Mouse (Mus musculus): ENCODE data around the gene Sgpp1. TPM values are rescaled to one million over a fixed set of nuclear protein-coding genes. Genes with fewer than 3 reads are reported as not detected.
"Not testable (repeated sequence)": the region's sequence is repeated elsewhere in the genome, so short reads cannot be mapped to it uniquely, and the experiment has no call there.

Sgpp1 gene
- total and polyA plus RNA-seq, 2 experiments from 2014 or later, result 17.4 to 38.7 TPM

DNA sequence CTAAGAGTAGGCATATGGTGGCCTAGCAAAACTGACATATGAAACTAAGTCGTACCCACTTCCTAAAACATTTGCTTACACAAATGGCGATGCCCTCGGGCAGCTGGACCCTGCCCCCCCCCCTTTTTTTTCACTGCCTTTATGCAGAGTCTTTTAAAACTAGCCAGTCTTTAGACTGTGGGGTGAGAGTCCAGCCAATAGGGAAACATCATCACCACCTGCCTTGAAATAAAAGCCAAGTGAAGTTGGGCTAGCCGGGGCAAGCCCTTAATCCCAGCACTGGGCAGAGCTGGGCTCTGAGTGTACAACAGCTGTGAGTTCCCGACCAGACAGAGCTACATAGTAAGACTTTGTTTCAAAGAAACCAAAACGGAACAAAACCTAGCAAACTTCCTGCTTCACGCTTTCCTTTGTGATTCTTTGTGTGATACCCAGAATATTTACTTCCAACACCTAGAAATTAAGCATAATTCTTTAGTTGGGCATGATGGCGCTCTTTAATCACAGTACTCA lies 9.1 kb downstream of the Sgpp1 start:
- 69% methylated on average over 8 of the region's 8 CpGs for WGBS

DNA sequence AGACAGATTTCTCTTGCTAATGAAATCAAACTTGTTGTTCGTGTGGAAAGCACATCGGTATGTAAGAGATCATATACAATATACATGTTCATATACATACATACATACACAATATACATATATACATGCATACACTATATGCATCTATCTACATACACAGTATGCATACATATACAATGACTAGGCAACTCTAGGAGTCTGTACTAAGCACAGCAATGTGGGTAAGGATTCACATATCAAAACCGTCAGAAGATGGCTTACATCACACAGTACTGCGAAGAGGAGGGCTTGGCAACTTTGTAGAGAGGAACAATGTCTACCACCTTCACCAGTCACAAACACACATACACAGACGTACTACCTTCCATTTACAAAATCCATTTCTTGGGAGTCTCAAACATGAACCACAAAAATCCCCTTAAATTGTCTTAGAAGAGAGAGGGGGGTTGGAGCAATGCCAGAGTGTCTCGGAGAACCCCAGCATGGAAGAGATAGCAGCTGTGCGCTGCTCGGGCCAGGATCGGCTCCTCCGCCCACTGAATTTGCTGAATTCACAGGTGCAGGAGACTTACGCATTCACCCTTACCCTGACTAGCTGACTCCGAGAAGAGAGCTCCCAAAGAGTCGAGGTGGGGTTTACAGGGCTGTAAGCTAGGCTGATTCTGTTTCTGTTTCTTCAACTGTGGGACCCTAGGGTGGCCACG lies 10.8 kb downstream of the Sgpp1 start:
- no peak for DNase-seq

More for the DNA sequence above, 9.1 kb downstream of the Sgpp1 start:
- ATAC-seq (no peak), DNase-seq (no peak)
- no peaks in the 10 kb centered on the region for H3K27me3 ChIP-seq (ENCODE audit: insufficient read depth, low read length)
- no peak for TF ChIP-seq CTCF (IDR thresholded peaks at IDR 0.05; ENCODE audit: low read depth)
- H3K4me3 ChIP-seq (ENCODE audit: low read depth, low read length), result no peak overlapping the region
- H3K9me3 ChIP-seq (ENCODE audit: low read length), result no peaks in the 10 kb centered on the region
- H3K27ac ChIP-seq (ENCODE audit: low read depth, low read length), result no peak overlapping the region
- no peaks in the 10 kb centered on the region for H3K36me3 ChIP-seq (ENCODE audit: insufficient read depth)
- H3K4me1 ChIP-seq (ENCODE audit: insufficient read depth), result peaks cover 2% of the 10 kb centered on the region; the same call in 1 of the 2 replicates
- H3K4me2 ChIP-seq (ENCODE audit: low read depth), result no peak overlapping the region
- no peak overlapping the region for H3K9ac ChIP-seq

GRCm38 (mm10) chr12:75723839-75724463 lies 11.6 kb downstream of the Sgpp1 start:
- Histone ChIP-seq H3K4me1 (ENCODE audit: insufficient read depth) (no peaks in the 10 kb centered on the region), H3K4me2 (ENCODE audit: low read depth) (no peak overlapping the region), H3K27me3 (ENCODE audit: insufficient read depth, low read length) (no peaks in the 10 kb centered on the region), H3K27ac (ENCODE audit: low read depth, low read length) (no peak overlapping the region), H3K36me3 (ENCODE audit: insufficient read depth) (no peaks in the 10 kb centered on the region), H3K9ac (no peak overlapping the region), H3K9me3 (ENCODE audit: low read length) (no peaks in the 10 kb centered on the region), H3K4me3 (ENCODE audit: low read depth, low read length) (no peak overlapping the region)
- no peak for DNase-seq
- WGBS, result 80% methylated on average over 11 of the region's 11 CpGs
- no peak for ATAC-seq
- TF ChIP-seq CTCF (IDR thresholded peaks at IDR 0.05; ENCODE audit: low read depth), result no peak

More for the DNA sequence above, 10.8 kb downstream of the Sgpp1 start:
- Histone ChIP-seq H3K9ac (no peak overlapping the region), H3K4me1 (ENCODE audit: insufficient read depth) (no peaks in the 10 kb centered on the region), H3K9me3 (ENCODE audit: low read length) (no peaks in the 10 kb centered on the region), H3K4me3 (ENCODE audit: low read depth, low read length) (no peak overlapping the region), H3K27me3 (ENCODE audit: insufficient read depth, low read length) (no peaks in the 10 kb centered on the region), H3K27ac (ENCODE audit: low read depth, low read length) (no peak overlapping the region), H3K36me3 (ENCODE audit: insufficient read depth) (no peaks in the 10 kb centered on the region), H3K4me2 (ENCODE audit: low read depth) (no peak overlapping the region)
- ATAC-seq, result no peak
- WGBS, result 86% methylated on average over 14 of the region's 14 CpGs
- no peak for TF ChIP-seq CTCF (IDR thresholded peaks at IDR 0.05; ENCODE audit: low read depth)

GRCm38 (mm10) chr12:75721941-75722340 lies 13.6 kb downstream of the Sgpp1 start:
- no peak overlapping the region for H3K27ac ChIP-seq (ENCODE audit: low read depth, low read length)
- ATAC-seq (no peak), DNase-seq (no peak)
- 17% methylated on average over 4 of the region's 4 CpGs for WGBS
- no peaks in the 10 kb centered on the region for H3K36me3 ChIP-seq (ENCODE audit: insufficient read depth)
- H3K9me3 ChIP-seq (ENCODE audit: low read length), result no peaks in the 10 kb centered on the region
- TF ChIP-seq CTCF (IDR thresholded peaks at IDR 0.05; ENCODE audit: low read depth), result no peak
- no peak overlapping the region for H3K4me2 ChIP-seq (ENCODE audit: low read depth)
- H3K9ac ChIP-seq, result no peak overlapping the region
- H3K27me3 ChIP-seq (ENCODE audit: insufficient read depth, low read length), result no peaks in the 10 kb centered on the region
- no peak overlapping the region for H3K4me3 ChIP-seq (ENCODE audit: low read depth, low read length)
- no peaks in the 10 kb centered on the region for H3K4me1 ChIP-seq (ENCODE audit: insufficient read depth)

GRCm38 (mm10) chr12:75721006-75721405 lies 14.5 kb downstream of the Sgpp1 start:
- DNase-seq, result no peak
- Histone ChIP-seq H3K4me2 (ENCODE audit: low read depth) (no peak overlapping the region), H3K4me3 (ENCODE audit: low read depth, low read length) (no peak overlapping the region), H3K36me3 (ENCODE audit: insufficient read depth) (peaks cover 4% of the 10 kb centered on the region; the same call in 1 of the 2 replicates), H3K9ac (no peak overlapping the region), H3K4me1 (ENCODE audit: insufficient read depth) (no peaks in the 10 kb centered on the region), H3K9me3 (ENCODE audit: low read length) (no peaks in the 10 kb centered on the region), H3K27ac (ENCODE audit: low read depth, low read length) (no peak overlapping the region), H3K27me3 (ENCODE audit: insufficient read depth, low read length) (no peaks in the 10 kb centered on the region)
- TF ChIP-seq CTCF (IDR thresholded peaks at IDR 0.05; ENCODE audit: low read depth), result no peak
- WGBS, result 71% methylated on average over 9 of the region's 9 CpGs
- no peak for ATAC-seq

GRCm38 (mm10) chr12:75713596-75713995 lies 21.9 kb downstream of the Sgpp1 start:
- TF ChIP-seq CTCF (IDR thresholded peaks at IDR 0.05; ENCODE audit: low read depth), result no peak
- Histone ChIP-seq H3K36me3 (ENCODE audit: insufficient read depth) (peaks cover 5% of the 10 kb centered on the region; the same call in 1 of the 2 replicates), H3K27ac (ENCODE audit: low read depth, low read length) (no peak overlapping the region), H3K4me2 (ENCODE audit: low read depth) (no peak overlapping the region), H3K27me3 (ENCODE audit: insufficient read depth, low read length) (no peaks in the 10 kb centered on the region), H3K4me3 (ENCODE audit: low read depth, low read length) (no peak overlapping the region), H3K4me1 (ENCODE audit: insufficient read depth) (no peaks in the 10 kb centered on the region), H3K9ac (no peak overlapping the region), H3K9me3 (ENCODE audit: low read length) (no peaks in the 10 kb centered on the region)
- 94% methylated on average over 9 of the region's 9 CpGs for WGBS
- DNase-seq, result no peak
- no peak for ATAC-seq

DNA sequence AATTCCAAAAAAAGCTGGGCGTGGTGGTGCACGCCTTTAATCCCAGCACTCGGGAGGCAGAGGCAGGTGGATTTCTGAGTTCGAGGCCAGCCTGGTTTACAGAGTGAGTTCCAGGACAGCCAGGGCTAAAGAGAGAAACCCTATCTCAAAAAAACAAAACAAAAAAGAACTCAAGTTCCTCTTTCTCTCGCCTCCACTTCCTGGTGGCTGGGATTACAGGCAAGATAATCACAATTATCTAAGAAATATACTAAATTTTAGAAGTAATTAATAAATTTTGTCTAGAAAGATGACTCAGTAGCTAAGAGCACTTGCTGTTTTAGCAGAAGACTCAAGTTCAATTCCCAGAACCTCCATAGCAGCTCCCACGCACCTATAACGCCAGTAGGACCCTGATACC lies 22.6 kb downstream of the Sgpp1 start:
- H3K4me1 ChIP-seq (ENCODE audit: insufficient read depth); H3K27me3 ChIP-seq (ENCODE audit: insufficient read depth, low read length); H3K4me2 ChIP-seq (ENCODE audit: low read depth); H3K36me3 ChIP-seq (ENCODE audit: insufficient read depth); H3K9me3 ChIP-seq (ENCODE audit: low read length); H3K27ac ChIP-seq (ENCODE audit: low read depth, low read length); H3K9ac ChIP-seq; DNase-seq; ATAC-seq; H3K4me3 ChIP-seq (ENCODE audit: low read depth, low read length): not testable (repeated sequence)
- 91% methylated on average over 7 of the region's 7 CpGs for whole genome bisulfite sequencing

Measured in forebrain, postnatal 0 days (tissue).